Mouse (Mus musculus) lung, postnatal 0 days (tissue): Measurements from ENCODE around the gene 1700102P08Rik.

Experiments used
- CTCF ChIP-seq: IDR thresholded peaks from 2 replicates; pipeline ENCODE4 v1.5.1; 2016; ENCODE audit warnings: antibody characterized with exemption, mild to moderate bottlenecking
- EP300 ChIP-seq: IDR thresholded peaks from 2 replicates; pipeline ENCODE4 v1.6.1; 2016; ENCODE audit warnings: antibody characterized with exemption, mild to moderate bottlenecking, control low read depth

DNA sequence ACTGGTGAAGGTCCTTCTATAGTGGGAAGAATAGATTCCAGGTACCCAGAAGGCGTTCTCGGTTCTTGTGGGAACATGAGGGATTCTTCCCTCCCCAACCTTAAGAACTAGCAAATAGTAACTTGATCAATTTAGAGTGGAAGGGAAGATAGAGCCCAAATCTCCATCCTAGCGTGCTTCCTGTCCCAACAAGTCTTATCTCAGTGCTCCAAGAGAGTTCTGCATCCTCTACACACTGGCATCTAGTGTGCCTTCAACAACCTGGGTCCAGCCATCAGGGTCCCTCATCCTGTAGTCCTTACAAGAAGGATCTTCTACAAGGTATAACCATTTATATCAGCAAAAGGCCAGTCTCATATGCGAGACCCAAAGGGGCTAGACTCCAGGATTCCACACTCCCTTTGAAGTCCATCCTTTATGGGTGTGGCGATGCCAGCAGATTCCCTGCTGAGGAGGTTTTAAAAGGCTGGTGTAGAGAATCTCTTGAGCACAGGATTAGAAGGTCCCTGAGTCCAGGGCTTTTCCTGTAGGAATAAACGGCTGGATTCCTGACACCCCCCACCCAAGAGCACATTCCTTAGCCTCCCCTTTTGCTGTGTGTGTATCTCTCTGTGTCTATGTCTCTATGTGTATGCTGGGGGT, 59.0 kb downstream of the 1700102P08Rik start:
- no peak for TF ChIP-seq EP300
- TF ChIP-seq CTCF = no peak
